Mouse (Mus musculus) right cerebral cortex, adult 2 months (tissue): ENCODE measurements at regions not wholly inside any gene's neighbourhood (a gene's known extent, or its start where the extent isn't known, plus 50 kb on each side); places are given as distances from the start of the nearest gene placed in this dataset.

Source experiments
- DNase-seq, 2 experiments: peaks; one replicate each; pipeline ENCODE4 v3.0.0; 2021 to 2022; ENCODE audit warnings: low spot score in 2 of 2

DNA sequence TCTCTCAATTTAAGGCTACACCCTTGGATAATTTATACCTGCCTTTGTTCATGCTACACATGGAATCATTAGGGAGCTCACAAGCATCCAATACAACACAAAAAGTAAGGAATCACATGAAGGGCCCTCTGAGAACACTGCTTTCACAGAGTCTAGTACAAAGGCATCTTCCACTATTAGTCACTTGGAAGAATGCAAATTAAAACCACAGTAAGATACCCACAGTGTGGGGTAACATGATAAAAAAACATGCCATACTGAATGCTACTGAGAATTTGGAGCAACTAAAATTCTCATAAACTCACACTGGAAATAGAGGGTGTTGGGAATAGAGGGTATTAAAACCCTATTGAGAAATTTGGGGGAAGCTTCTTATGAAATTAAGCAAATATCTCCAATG is 197.6 kb upstream of the Tent5a start:
- DNase-seq, result no peak

DNA sequence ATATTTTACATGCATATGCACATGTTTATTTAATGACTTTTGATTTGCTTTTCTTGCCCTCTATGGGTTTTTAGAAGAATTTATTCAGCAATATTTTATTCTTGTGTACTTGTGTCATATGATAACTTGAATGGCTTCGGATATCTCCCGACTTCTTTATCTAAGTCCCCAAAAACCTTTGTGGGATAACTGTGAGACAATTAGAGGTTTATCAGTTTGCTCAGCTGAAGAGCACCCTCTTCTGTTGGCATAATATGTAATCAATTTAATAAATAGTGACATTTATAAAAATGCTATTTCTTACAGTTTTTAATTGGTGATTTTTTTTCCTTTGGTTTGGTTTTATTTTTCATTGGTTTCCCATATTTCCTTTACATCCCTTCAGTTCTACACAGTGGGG is 194.2 kb upstream of the Tent5a start:
- no peak for DNase-seq

DNA sequence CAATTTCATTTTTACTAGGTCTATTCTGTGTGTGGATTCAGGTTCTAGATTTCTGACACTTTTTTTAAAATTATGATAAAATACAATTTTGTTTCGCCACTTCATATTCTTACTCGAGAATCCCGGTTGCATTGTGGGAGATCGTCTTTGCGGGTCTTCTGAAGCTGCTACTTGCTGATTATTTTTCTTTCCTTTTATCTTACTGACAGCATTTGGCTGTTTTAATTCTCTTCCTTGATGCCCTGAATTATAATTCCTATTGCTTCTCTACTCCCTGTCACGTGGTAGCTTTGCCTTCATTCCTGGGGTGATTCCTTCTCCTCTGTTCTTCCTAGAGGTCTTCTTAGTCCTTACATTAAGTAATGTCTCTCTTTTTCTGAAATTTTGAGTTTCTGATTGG is 193.8 kb upstream of the Tent5a start:
- no peak for DNase-seq

DNA sequence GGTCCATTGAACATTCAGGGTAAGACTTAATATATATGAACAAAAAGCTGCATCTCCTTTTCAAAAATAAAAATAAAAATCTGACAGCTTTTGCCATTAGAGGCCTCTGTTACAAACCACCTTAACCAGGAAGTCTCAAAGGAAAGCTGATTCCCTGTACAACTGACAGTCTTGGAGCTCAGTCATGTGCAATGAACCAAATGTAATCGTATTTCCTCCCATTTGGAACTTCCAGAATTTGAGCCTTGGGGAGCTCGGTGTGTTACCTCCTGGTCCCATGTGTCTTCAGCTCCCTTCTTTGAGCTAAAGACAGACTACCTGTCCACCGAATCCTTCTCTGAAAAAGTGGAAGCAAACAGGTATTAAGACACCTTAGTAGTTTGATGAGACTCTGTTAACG is 171.9 kb upstream of the Tent5a start:
- DNase-seq, result no peak

DNA sequence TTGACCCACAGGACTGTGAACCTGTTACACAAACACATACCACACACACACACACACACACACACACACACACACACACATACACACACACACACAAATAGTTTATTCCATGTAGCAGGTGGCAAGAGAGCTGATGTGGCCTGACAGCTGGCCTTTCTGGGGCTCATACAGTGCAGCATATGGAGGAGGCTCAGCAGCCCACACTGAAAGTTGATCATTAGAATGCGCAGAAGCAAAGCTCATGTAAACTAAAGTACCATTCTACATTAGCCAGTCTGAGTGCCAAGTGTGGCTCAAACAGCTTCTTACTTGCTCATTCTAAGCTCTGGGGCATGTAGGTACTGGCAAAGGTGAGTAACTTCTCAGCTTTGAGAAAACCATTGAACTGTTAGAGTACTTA is 170.2 kb upstream of the Tent5a start:
- no peak for DNase-seq

DNA sequence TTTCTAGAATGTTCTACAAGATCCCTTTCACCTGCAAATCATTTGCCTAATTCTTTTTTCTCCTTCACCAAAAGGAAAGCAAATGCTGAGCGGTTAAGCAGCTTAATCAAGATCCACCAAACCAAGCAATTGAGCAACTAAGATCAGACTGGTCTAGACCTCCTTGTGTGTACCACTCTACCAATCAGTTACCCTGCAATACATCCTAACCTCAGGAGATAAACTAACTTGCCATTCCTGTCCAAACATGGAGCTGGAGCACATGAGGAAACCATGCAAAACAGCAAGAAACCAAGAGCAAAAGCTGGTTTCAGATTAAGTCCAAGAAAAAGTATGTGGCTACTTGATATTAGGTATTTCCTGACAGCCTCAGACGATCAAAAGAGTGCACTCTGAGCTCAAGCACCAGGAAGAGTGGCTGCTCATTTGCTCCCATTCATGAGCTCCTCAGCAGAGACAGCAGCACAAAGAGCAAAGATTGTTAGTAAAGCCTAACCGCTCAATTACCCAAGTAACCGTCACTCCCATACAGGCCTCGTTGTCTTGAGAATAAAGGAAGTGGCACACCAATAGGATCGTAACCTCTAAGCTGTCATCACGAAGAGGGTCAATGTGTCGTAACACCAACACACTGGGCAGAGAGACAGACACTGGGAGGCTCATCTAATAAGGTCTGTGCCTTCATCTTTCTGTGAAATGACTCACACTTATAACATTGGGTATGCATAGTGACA is 169.5 kb upstream of the Tent5a start:
- DNase-seq, result no peak

DNA sequence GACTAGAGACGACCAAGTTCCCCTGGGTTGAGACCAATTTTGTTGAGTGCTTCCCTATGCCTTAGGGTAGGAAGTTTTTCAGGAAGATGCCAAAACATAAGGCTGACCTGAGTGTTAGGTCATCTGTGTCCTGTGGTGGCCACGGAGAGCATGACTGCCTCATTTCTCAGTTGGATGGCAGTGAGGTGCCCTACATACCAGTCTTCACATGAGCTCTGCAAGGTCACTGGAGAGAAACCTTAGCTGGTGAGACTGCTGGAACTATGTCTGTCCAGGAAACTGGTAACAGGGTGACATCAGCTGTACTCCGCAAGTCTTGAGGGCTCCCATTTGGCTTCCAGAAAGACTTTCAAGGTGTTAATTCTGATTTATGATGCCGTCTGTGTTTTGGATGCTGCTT is 167.9 kb upstream of the Tent5a start:
- no peak for DNase-seq

DNA sequence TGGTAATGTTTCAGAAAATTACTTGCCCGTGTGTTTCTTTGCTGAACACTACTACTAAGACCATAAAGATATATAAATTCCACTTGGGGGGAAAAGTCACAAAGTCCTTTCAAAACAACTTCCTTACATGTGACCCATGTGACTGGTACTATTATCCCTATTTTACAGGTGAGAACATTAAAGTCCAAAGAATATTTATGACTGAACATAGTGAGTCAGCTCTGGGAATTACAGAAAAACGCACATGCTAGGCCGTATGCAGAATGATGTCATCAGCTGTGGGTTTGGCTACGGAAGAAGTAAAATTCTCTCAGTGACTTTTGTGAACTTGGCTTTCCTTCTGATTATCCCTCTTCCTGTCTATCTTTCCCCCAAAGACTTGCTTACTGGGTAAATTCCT is 166.6 kb upstream of the Tent5a start:
- DNase-seq, result no peak

DNA sequence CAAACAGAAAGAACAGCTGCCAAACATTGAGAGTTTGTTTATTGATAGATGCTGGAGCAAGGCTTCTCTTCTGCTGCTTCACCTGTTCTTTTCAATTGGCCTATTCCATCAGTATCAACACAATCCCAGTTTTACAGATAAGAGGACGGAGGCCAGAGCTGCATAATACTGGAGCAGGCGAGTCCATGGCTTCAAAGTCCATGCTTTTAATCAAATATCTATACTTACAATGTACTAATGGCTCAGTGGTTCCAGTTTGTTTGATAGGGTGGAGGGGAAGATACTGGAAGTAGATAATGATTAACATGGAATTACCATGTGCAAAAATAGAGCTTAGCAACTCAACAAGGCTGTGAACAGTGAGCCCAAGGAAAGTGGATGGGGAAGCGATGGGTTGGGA is 163.2 kb upstream of the Tent5a start:
- DNase-seq, result no peak

DNA sequence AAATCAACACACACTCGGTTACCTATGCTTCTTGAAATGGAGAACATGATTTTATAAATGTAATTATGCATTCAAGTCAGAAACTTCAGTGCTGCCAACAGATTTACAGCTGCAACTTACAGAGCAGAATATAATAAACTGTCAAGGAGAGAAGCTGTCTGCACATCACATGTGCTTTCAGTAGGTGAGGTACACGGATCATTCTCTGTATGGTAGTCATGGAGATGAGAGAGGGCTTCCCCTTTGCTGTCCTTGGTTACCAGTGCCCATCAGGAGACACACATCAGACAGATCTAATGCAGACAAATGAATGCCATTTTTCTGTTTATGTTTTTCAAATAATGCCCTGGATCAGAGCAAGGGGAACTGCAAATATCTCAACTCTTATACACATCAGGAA is 160.8 kb upstream of the Tent5a start:
- DNase-seq, result no peak

DNA sequence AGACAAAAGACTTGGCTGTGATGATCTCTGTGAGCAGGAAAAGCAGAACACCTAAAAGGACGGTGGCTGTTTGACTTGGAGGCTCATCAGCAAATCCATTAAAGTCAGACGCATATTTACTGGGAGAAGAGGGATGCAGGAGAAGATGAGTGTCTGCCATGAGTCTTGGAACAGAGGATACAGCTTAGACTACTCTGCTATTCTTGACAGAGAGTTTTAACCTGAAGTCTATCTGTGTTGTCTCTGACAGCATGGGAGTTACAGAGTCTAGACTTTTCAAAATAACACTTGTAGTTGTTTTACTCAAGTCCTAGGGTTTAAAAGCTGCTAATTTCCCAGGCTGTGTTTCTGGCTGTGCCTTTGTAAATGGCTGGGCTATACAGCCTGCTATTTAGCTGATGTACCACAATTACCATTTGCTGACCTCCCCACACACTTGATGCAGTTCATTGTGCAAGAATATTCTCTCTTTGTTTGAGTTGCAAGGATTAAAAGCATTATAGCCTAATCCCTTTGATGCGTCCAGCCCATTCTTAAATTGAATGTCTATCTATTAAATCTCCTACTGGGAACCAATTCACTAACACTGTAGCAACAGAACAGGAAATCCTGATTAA is 160.0 kb upstream of the Tent5a start:
- no peak for DNase-seq

DNA sequence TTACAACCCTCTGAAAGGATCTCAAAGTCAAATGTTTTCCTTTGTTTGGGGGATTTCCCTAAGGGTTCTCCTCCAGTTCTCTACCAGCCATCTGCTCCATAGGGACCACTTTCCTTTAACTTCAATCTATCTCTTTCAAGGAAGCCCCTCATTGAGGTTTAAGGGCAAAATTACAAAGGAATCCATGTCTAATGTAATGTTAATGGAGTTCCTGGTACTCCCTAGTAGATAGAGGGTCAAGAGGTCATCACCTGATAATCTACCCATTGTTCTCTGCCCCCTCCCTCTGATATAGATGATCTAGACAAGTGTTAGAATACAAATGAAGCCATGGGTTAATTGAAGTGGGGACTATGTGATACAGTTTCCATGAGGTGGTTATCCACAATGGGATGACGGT is 158.6 kb upstream of the Tent5a start:
- DNase-seq, result no peak

DNA sequence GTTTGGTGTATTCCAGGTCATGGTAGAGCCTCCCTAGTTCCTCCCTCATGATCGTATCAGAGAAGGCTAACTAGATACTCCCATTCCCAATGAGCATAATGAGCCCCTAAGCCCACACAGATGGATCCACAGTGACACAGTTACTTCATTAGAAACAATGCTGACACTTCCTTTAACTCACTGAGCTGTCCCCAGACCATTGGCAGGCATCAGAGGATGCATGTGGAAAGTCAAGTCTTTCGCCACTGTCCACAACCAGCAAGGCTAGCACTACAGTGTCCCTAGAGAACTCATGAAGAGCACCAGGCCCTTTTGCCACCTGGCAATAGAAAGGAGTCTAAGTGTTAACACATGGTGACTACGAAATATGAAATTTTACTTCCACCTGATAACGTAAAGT is 156.1 kb upstream of the Tent5a start:
- DNase-seq, result no peak

DNA sequence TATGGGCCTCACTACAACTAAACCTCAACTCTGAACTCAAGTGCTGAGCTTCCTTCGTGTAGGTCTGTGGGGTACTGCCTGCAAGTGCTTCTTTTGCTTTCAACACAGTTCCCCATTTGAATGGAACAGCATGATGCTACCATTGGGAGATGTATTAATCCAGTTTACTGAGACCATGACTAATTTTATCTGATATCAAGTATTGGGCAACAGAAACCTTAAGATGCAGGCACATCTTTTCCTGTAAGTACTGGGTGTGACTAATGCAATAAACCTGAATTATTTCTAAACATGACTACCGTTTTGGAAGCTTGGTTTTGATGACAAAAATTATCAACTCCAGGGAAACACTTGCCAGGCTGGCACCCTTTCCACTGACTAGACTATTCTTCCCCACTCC is 153.4 kb upstream of the Tent5a start:
- no peak for DNase-seq

DNA sequence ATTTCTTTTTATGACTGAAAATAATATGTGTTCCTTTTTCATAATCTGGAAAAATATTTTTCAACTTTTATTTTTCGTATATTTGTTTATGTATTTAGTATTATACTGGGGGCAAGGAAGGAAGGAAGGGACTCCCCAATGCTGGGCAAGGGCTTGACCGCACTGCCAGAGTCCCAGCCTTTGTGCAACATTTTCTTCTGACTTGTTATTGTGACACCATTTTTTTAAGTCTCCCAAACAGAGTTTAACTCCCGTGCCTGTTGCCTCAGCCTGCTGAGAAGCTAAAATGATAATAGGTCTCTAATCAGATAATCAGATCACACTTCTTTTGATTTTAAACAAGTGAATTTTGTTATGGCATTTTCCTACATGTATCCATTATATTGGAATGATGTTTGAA is 148.1 kb upstream of the Tent5a start:
- DNase-seq, result no peak

DNA sequence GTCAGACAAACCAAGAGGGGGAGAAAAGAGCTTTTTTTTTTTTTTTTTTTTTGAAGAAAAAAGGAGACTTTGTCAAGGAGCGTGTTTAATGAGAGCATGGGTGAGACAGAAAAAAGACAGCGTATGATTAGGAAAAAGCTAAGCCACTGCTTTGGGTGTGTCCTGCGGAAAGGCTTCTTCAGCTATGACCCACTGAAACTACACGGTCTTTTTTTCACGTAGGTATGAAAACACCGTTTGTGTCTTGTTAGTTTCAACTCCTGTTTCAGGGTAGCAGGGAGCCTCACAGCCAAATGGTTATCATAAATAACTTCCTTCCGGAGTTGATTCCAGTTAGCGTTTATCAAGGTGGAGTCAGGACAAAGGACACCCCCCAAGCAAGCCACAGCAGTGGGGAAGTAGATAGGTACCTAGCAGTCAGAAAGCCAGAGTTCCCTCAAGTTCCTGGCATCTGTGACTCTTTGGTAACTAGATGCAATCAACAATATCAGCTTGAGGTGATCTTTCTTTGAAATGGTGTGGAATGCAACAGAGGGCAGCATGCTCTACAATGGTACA is 143.2 kb upstream of the Tent5a start:
- DNase-seq, result no peak

DNA sequence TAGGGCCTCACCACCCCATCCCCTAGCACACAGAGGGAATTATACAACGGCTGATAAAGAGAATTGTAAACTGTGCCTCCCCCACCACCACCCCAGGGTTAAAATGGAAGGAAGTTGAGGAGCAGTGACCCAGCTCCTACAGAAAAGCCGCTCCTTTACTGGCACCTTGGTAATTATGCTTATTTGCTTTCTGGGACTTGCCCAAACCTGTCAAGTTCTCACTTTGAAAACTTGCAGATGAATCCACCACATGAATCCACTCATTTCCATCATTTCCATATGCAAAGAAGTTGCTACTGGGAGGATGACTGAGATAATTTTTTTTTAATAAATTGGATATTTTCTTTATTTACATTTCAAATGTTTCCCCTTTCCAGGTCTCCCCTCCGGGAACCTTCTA is 142.1 kb upstream of the Tent5a start:
- DNase-seq, result no peak

DNA sequence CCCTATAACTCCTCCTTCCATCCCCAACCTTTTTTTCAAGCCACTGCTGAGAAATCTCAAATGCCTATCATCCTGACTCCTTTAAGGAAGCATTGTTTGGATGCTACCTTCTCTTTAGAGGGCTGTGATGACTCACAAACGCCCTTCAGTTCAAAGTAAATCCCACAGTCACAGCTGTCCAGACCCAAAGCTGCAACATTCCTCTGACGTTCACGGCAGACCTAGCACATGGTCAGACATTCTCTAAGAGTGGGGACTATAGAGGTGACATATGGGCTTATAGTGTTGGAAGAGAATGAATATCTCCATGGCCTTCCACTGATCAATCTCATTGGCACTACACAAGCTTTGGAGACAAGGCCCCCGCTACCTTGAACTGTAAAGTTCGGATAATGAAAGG is 139.5 kb upstream of the Tent5a start:
- no peak for DNase-seq

DNA sequence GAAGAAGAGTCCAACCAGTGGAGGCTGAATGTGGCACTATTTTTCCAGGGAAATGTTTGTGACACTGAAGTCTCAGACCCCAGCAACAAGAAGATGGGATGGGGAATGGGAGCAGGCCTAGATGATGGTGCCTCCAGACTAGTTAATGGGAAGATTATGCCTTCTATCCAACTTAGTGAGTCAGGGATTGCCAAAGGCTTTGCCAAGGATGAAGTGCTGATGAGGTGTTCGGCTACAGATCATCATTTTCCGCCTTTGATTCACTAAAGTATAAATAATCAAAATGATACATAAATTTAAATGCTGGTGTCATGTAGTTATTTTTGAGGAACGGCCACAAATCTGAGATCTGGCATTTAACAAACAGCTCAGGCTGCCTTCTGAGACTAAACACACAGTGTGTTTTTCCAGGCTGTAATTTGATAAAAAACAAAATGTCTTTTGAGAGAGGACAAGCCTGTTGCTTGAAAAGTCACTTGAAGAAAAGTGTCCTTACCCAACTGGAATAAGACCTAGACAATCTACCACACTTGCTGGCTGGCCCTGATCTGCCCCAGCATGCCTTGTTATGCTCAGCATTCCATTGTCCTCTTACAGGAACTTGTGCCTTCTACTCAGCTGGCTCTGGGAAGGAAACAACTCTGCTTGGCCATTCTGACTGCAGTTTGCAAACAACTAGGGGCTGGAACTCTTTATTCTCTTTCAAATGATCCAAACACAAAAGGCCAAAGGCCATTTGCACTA is 132.1 kb upstream of the Tent5a start:
- no peak for DNase-seq

DNA sequence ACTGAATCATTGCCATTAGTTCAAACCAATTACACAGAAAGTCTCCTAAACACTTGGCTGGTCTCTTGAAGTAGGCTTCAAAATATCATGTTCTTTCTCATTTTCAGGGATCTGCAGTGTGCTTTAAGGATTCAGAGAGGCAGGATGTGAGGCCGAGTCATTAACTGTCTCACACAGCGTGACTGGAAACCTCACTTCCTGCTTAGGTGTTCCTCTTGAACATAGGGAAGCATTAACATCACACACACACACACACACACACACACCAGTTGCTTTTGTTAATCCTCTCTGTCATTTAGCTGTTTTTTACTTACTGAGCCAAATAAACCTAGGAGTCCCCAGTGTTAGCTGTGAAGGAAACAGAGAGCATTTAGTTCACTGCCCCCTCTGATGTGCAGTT is 131.2 kb upstream of the Tent5a start:
- no peak for DNase-seq

DNA sequence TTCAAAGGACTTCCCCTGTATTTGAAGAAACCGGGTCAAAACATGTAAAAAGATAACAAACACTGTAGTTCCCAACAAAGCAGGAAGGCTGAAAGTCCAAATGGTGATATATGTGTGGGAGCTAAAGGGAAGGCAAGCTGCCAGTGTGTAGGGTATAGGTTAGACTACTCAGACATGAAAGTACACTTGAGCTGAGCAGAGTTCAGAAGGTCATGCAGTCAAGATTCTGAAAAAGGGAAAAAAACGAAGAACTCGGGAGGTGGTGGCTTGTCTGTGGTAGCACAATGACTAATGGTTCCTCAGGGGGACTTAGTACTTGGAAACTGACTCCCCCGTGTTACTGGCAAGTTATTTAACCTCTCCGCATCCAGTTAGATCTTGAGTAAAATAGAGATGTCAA is 130.3 kb upstream of the Tent5a start:
- DNase-seq, result no peak

DNA sequence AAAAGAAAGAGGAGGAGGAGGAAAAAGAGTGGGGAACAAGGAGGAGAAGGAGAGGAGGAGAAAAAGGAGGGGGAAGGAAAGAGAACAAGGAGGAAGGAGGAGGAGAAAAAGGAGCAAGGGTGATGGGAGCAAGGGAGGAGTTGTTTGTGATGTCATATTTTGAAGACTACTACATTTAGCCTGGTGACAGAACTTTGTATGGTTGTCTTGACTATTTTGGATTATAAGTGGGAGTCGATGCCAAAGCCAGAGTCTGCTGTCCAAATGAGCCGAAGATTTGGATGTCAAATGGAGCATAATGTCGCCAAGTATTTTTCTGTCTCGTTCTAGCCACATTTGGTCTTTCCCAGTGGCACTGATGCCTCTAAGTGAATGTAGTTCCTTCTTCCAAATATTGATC is 128.2 kb upstream of the Tent5a start:
- DNase-seq, result no peak
